ENCODE assay signal across 12 mouse cellular contexts in genomic region chr7:116184358-116185057, GRCm38 (mm10).
A peak's percentile ranks its signal among the peaks of the same experiment; 100 is the strongest.
DNase-seq lines count a peak whose midpoint lies in the region; ATAC-seq and TF ChIP-seq lines count a peak whose summit lies in the region.
"Had no signal": no experiment of that assay in that cellular context is flagged by ENCODE, and none has a peak within 500 bp of the region (broad histone marks: within the 10 kb centered on the region; RNA-seq: fewer than 3 reads in every experiment).

No protein-coding gene starts in this region.

- no peaks in the 10 kb centered on the region for H3K27me3 ChIP-seq in kidney, embryonic 14.5 days (ENCODE audit: control insufficient read depth, insufficient read depth, low read length)
- no peaks in the 10 kb centered on the region for H3K27me3 ChIP-seq in forebrain, embryonic 10.5 days (ENCODE audit: poor library complexity, severe bottlenecking)
- no peaks in the 10 kb centered on the region for H3K27me3 ChIP-seq in midbrain, postnatal 0 days (ENCODE audit: insufficient read depth, low read length)
- H3K27me3 ChIP-seq: liver, embryonic 15.5 days had no signal

- H3K4me2 ChIP-seq in kidney, embryonic 14.5 days (replicated peaks; ENCODE audit: low read depth, low read length): no peak overlapping the region
- no peak overlapping the region for H3K4me2 ChIP-seq in midbrain, postnatal 0 days (ENCODE audit: low read depth, low read length, poor library complexity, severe bottlenecking)
- H3K4me2 ChIP-seq: liver, embryonic 15.5 days had no signal

- TF ChIP-seq CTCF in midbrain, postnatal 0 days (IDR thresholded peaks at IDR 0.05): no peak

- no peaks in the 10 kb centered on the region for H3K36me3 ChIP-seq in kidney, embryonic 14.5 days (ENCODE audit: control insufficient read depth, insufficient read depth, low read length)
- peaks cover 22% of the 10 kb centered on the region for H3K36me3 ChIP-seq in forebrain, embryonic 10.5 days (replicated peaks)
- no peaks in the 10 kb centered on the region for H3K36me3 ChIP-seq in midbrain, postnatal 0 days (ENCODE audit: insufficient read depth, low read length)
- H3K36me3 ChIP-seq: liver, embryonic 15.5 days had no signal

- 65% methylated on average over 11 of the region's 11 CpGs for WGBS in kidney, embryonic 14.5 days
- WGBS in forebrain, embryonic 10.5 days: 26% methylated on average over 11 of the region's 11 CpGs
- 16% methylated on average over 11 of the region's 11 CpGs for WGBS in midbrain, postnatal 0 days

- H3K9me3 ChIP-seq in kidney, embryonic 14.5 days (ENCODE audit: control insufficient read depth, low read length): no peaks in the 10 kb centered on the region
- no peaks in the 10 kb centered on the region for H3K9me3 ChIP-seq in forebrain, embryonic 10.5 days
- no peaks in the 10 kb centered on the region for H3K9me3 ChIP-seq in midbrain, postnatal 0 days (ENCODE audit: low read length)
- H3K9me3 ChIP-seq: liver, embryonic 15.5 days had no signal

- no peak overlapping the region for H3K27ac ChIP-seq in kidney, embryonic 14.5 days (ENCODE audit: low read depth, low read length)
- H3K27ac ChIP-seq in forebrain, embryonic 10.5 days: peak overlapping the region; percentile 85
- H3K27ac ChIP-seq in midbrain, postnatal 0 days (ENCODE audit: low read depth, low read length): peak overlapping the region; percentile 52
- H3K27ac ChIP-seq: gastrocnemius, adult 2 months; layer of hippocampus, adult 2 months; liver, embryonic 15.5 days had no signal

- H3K4me1 ChIP-seq in kidney, embryonic 14.5 days (ENCODE audit: control insufficient read depth, insufficient read depth, low read length): no peaks in the 10 kb centered on the region
- H3K4me1 ChIP-seq in forebrain, embryonic 10.5 days: peaks cover 57% of the 10 kb centered on the region
- H3K4me1 ChIP-seq in midbrain, postnatal 0 days (ENCODE audit: insufficient read depth, low read length): peaks cover 21% of the 10 kb centered on the region

- no peak for ATAC-seq in kidney, embryonic 14.5 days (ENCODE audit: low FRiP score, low TSS enrichment)
- no peak for ATAC-seq in midbrain, postnatal 0 days (ENCODE audit: low FRiP score)
- no peak for ATAC-seq in monocyte, adult 5-6 weeks (replicated peaks; ENCODE audit: insufficient number of reproducible peaks, low FRiP score, low TSS enrichment, poor library complexity, severe bottlenecking)

- H3K4me3 ChIP-seq in kidney, embryonic 14.5 days (ENCODE audit: low read length): no peak overlapping the region
- peak overlapping the region; percentile 21 for H3K4me3 ChIP-seq in forebrain, embryonic 10.5 days
- no peak overlapping the region for H3K4me3 ChIP-seq in midbrain, postnatal 0 days (ENCODE audit: low read depth, low read length)
- H3K4me3 ChIP-seq: gastrocnemius, adult 2 months; layer of hippocampus, adult 2 months; liver, embryonic 15.5 days had no signal

- no peak overlapping the region for H3K9ac ChIP-seq in kidney, embryonic 14.5 days (ENCODE audit: low read depth, low read length)
- H3K9ac ChIP-seq in midbrain, postnatal 0 days (replicated peaks; ENCODE audit: low read length, poor library complexity, severe bottlenecking): no peak overlapping the region
- H3K9ac ChIP-seq: liver, embryonic 15.5 days had no signal

- DNase-seq in kidney, adult 18-20 months: peak; percentile 22
- DNase-seq in forebrain, embryonic 10.5 days (ENCODE audit: extremely low spot score, low spot score): no peak
- peak; percentile 48 to 63 for DNase-seq in kidney, adult 8-10 months
- DNase-seq in midbrain, postnatal 0 days (ENCODE audit: low spot score): no peak
- no peak for DNase-seq in adrenal gland, adult (ENCODE audit: inconsistent age in 2 of 2, low spot score in 1 of 2)
- no peak for DNase-seq in adrenal gland, postnatal 4 days (ENCODE audit: low spot score in 2 of 2)
- DNase-seq: adrenal gland, postnatal 36 days; gastrocnemius, adult 2 months had no signal

Comparison
In these comparisons a context has a peak if more than half of its experiments do, and no peak if none do; other contexts are left out.
1. DNase-seq: peak in kidney, adult 18-20 months (single experiment) and kidney, adult 8-10 months (2 of 2); none in forebrain, embryonic 10.5 days (single experiment), midbrain, postnatal 0 days (single experiment), adrenal gland, adult (0 of 2) and adrenal gland, postnatal 4 days (0 of 2).